Mouse (Mus musculus) CH12.LX (cell line): Measurements from ENCODE around the gene Gal3st4. TPM values are rescaled to one million over a fixed set of nuclear protein-coding genes. Genes with fewer than 3 reads are reported as not detected.

Experiments used
- DNase-seq: peaks from one replicate; pipeline ENCODE4 v3.0.0-alpha.2; 2013; ENCODE audit errors: extremely low read depth
- H3K27ac ChIP-seq: 2 replicates; pipeline ENCODE4 v1.5.1; 2012; ENCODE audit warnings: low read depth, mild to moderate bottlenecking, control low read depth, moderate library complexity; ENCODE audit not compliant: insufficient read depth
- H3K27me3 ChIP-seq: replicated peaks from 2 replicates; pipeline ENCODE3; 2012; ENCODE audit warnings: inconsistent platforms
- H3K36me3 ChIP-seq, 2 experiments: replicated peaks in 1 of 2; 2 replicates each; pipeline versions ENCODE3 to v1.6.1; 2012; ENCODE audit warnings: inconsistent platforms in 1 of 2, low read length in 1 of 2, mild to moderate bottlenecking in 1 of 2, mixed read lengths in 1 of 2, moderate library complexity in 1 of 2; ENCODE audit not compliant: control insufficient read depth in 1 of 2, insufficient read depth in 1 of 2
- H3K4me1 ChIP-seq, 2 experiments: 2 replicates each; pipeline ENCODE4 v1.6.1; 2012; ENCODE audit warnings: inconsistent platforms in 1 of 2, moderate library complexity in 1 of 2; ENCODE audit not compliant: insufficient read depth in 2 of 2, control insufficient read depth in 1 of 2
- H3K4me2 ChIP-seq: 2 replicates; pipeline ENCODE4 v1.6.1; 2012; ENCODE audit warnings: low read depth, mild to moderate bottlenecking, control low read depth; ENCODE audit not compliant: poor library complexity, insufficient read depth, severe bottlenecking
- H3K4me3 ChIP-seq, 3 experiments: fragments of 150-350 bp in 1 of 3; sonication (generic) in 1 of 3; replicated peaks in 1 of 3; 2 replicates each; pipeline versions ENCODE3 to v1.5.1; 2011 to 2012; ENCODE audit warnings: low read depth in 2 of 3, low read length in 2 of 3, mild to moderate bottlenecking in 2 of 3, moderate library complexity in 2 of 3, control low read depth in 1 of 3, improper control_type of control experiment in 1 of 3, inconsistent platforms in 1 of 3, mixed read lengths in 1 of 3; ENCODE audit not compliant: poor library complexity in 1 of 3
- H3K79me2 ChIP-seq: replicated peaks from 2 replicates; pipeline ENCODE4 v1.6.1; 2012; ENCODE audit warnings: mild to moderate bottlenecking, moderate library complexity; ENCODE audit not compliant: control insufficient read depth, poor library complexity, insufficient read depth, severe bottlenecking; ENCODE audit errors: extremely low read depth
- H3K9ac ChIP-seq: 2 replicates; pipeline ENCODE4 v1.6.1; 2012; ENCODE audit warnings: low read depth, mild to moderate bottlenecking, control low read depth, moderate library complexity; ENCODE audit not compliant: insufficient read depth
- H3K9me3 ChIP-seq: replicated peaks from 2 replicates; pipeline ENCODE3; 2012; ENCODE audit warnings: low read length, inconsistent platforms, mixed read lengths
- CHD1 ChIP-seq: IDR thresholded peaks from 2 replicates; pipeline ENCODE4 v1.6.1; 2012; ENCODE audit warnings: low read depth, low read length, improper control_type of control experiment, inconsistent platforms
- CHD2 ChIP-seq: IDR thresholded peaks from 2 replicates; pipeline ENCODE4 v1.6.1; 2011; ENCODE audit warnings: low read length, improper control_type of control experiment
- CTCF ChIP-seq, 2 experiments: IDR thresholded peaks in 1 of 2; conservative IDR thresholded peaks in 1 of 2; 2 replicates each; pipeline ENCODE4 v1.5.1; 2011 to 2012; ENCODE audit warnings: low read depth in 2 of 2, low read length in 2 of 2, improper control_type of control experiment in 1 of 2, inconsistent platforms in 1 of 2, mild to moderate bottlenecking in 1 of 2, moderate library complexity in 1 of 2
- E2F4 ChIP-seq: IDR thresholded peaks from 2 replicates; pipeline ENCODE4 v1.6.1; 2011; ENCODE audit warnings: low read depth, low read length, improper control_type of control experiment; ENCODE audit not compliant: insufficient replicate concordance
- ELF1 ChIP-seq: IDR thresholded peaks from 2 replicates; pipeline ENCODE4 v1.6.1; 2014; ENCODE audit warnings: low read depth, mild to moderate bottlenecking, inconsistent platforms, low read length, improper control_type of control experiment
- EP300 ChIP-seq: IDR thresholded peaks from 2 replicates; pipeline ENCODE4 v1.6.1; 2011; ENCODE audit warnings: low read length, improper control_type of control experiment
- ETS1 ChIP-seq: conservative IDR thresholded peaks from 2 replicates; pipeline ENCODE4 v1.6.1; 2012; ENCODE audit warnings: low read depth, mild to moderate bottlenecking, inconsistent platforms, low read length, improper control_type of control experiment, moderate library complexity
- GABPA ChIP-seq: IDR thresholded peaks from 2 replicates; pipeline ENCODE4 v1.6.1; 2012; ENCODE audit warnings: low read depth, low read length, improper control_type of control experiment, inconsistent platforms; ENCODE audit not compliant: insufficient replicate concordance
- JUN ChIP-seq: IDR thresholded peaks from 2 replicates; pipeline ENCODE4 v1.6.1; 2011; ENCODE audit warnings: low read depth, mild to moderate bottlenecking, low read length, improper control_type of control experiment, moderate library complexity; ENCODE audit not compliant: insufficient read depth
- JUND ChIP-seq: conservative IDR thresholded peaks from 2 replicates; pipeline ENCODE4 v1.6.1; 2011; ENCODE audit warnings: low read depth, low read length, improper control_type of control experiment
- MAFK ChIP-seq: IDR thresholded peaks from 2 replicates; pipeline ENCODE4 v1.6.1; 2011; ENCODE audit warnings: low read length, improper control_type of control experiment; ENCODE audit not compliant: insufficient replicate concordance
- MAX ChIP-seq: IDR thresholded peaks from 2 replicates; pipeline ENCODE4 v1.6.1; 2011; ENCODE audit warnings: low read length, improper control_type of control experiment
- MAZ ChIP-seq: IDR thresholded peaks from 2 replicates; pipeline ENCODE4 v1.6.1; 2012; ENCODE audit warnings: low read depth, mild to moderate bottlenecking, inconsistent platforms, low read length, improper control_type of control experiment, moderate library complexity
- MEF2A ChIP-seq: IDR thresholded peaks from 2 replicates; pipeline ENCODE4 v1.6.1; 2014; ENCODE audit warnings: low read depth, mild to moderate bottlenecking, inconsistent platforms, low read length, improper control_type of control experiment, borderline replicate concordance
- MYC ChIP-seq: IDR thresholded peaks from 2 replicates; pipeline ENCODE4 v1.6.1; 2011; ENCODE audit warnings: low read depth, mild to moderate bottlenecking, improper control_type of control experiment, low read length
- NELFE ChIP-seq: IDR thresholded peaks from 2 replicates; pipeline ENCODE4 v1.6.1; 2011; ENCODE audit warnings: low read depth, low read length, improper control_type of control experiment
- NRF1 ChIP-seq: IDR thresholded peaks from 2 replicates; pipeline ENCODE4 v1.6.1; 2014; ENCODE audit warnings: low read depth, mild to moderate bottlenecking, inconsistent platforms, low read length, improper control_type of control experiment, moderate library complexity
- PAX5 ChIP-seq: IDR thresholded peaks from 2 replicates; pipeline ENCODE4 v1.6.1; 2012; ENCODE audit warnings: low read length, inconsistent platforms, mixed read lengths
- POLR2AphosphoS2 ChIP-seq: IDR thresholded peaks from 2 replicates; pipeline ENCODE4 v1.6.1; 2011; ENCODE audit warnings: low read depth, low read length, improper control_type of control experiment
- RAD21 ChIP-seq: IDR thresholded peaks from 2 replicates; pipeline ENCODE4 v1.6.1; 2011; ENCODE audit warnings: low read depth, mild to moderate bottlenecking, low read length, improper control_type of control experiment, moderate library complexity
- RCOR1 ChIP-seq: conservative IDR thresholded peaks from 2 replicates; pipeline ENCODE4 v1.6.1; 2012; ENCODE audit warnings: low read depth, mild to moderate bottlenecking, inconsistent platforms, low read length, improper control_type of control experiment
- TCF12 ChIP-seq: IDR thresholded peaks from 2 replicates; pipeline ENCODE4 v1.6.1; 2014; ENCODE audit warnings: low read depth, mild to moderate bottlenecking, inconsistent platforms, low read length, improper control_type of control experiment
- UBTF ChIP-seq: IDR thresholded peaks from 2 replicates; pipeline ENCODE4 v1.6.1; 2012; ENCODE audit warnings: low read depth, mild to moderate bottlenecking, inconsistent platforms, low read length, improper control_type of control experiment, moderate library complexity
- USF1 ChIP-seq: IDR thresholded peaks from 2 replicates; pipeline ENCODE4 v1.6.1; 2014; ENCODE audit warnings: low read depth, mild to moderate bottlenecking, inconsistent platforms, low read length, improper control_type of control experiment
- USF2 ChIP-seq: conservative IDR thresholded peaks from 2 replicates; pipeline ENCODE4 v1.6.1; 2011; ENCODE audit warnings: low read depth, low read length, improper control_type of control experiment
- ZKSCAN1 ChIP-seq: IDR thresholded peaks from 2 replicates; pipeline ENCODE4 v1.6.1; 2012; ENCODE audit warnings: low read depth, inconsistent platforms, low read length, improper control_type of control experiment, borderline replicate concordance
- ZMIZ1 ChIP-seq: IDR thresholded peaks from 2 replicates; pipeline ENCODE4 v1.6.1; 2012; ENCODE audit warnings: low read depth, mild to moderate bottlenecking, inconsistent platforms, low read length, improper control_type of control experiment
- ZNF384 ChIP-seq: IDR thresholded peaks from 2 replicates; pipeline ENCODE4 v1.6.1; 2012; ENCODE audit warnings: low read depth, low read length, improper control_type of control experiment, inconsistent platforms
- dilution Hi-C: fragments of 300-500 bp; cut with MboI; formaldehyde crosslinking; loops from 2 replicates; pipeline ENCODE4 v1.14.3; 2020; ENCODE audit warnings: low sequenced_read_pairs; ENCODE audit not compliant: extremely low pct_unique_long_range_greater_than_20kb, extremely low pct_ligation_motif_present
- in situ Hi-C: fragments of 300-500 bp; cut with MboI; formaldehyde crosslinking; loops from 3 replicates; pipeline ENCODE4 v1.14.3; 2019; ENCODE audit warnings: low sequenced_read_pairs, low pct_ligation_motif_present, low pct_unique_long_range_greater_than_20kb, mixed read lengths
- polyA plus RNA-seq: library from polyadenylated mRNA; unstranded; fragments of >175 nt; gene quantifications from 2 replicates; pipeline ENCODE4 v1.2.1, GENCODE M21; 2012; ENCODE audit warnings: low read depth; ENCODE audit not compliant: insufficient read length
- total RNA-seq, 2 experiments: library from RNA; depleted of rRNA; stranded (reverse); fragments of 300-350 nt in 1 of 2; fragments of >200 nt in 1 of 2; gene quantifications; 2 replicates each; pipeline ENCODE4 v1.2.3; 2012 to 2014

The Gal3st4 gene
- total and polyA plus RNA-seq, 3 experiments, result 0.21 TPM; not detected in 2

DNA sequence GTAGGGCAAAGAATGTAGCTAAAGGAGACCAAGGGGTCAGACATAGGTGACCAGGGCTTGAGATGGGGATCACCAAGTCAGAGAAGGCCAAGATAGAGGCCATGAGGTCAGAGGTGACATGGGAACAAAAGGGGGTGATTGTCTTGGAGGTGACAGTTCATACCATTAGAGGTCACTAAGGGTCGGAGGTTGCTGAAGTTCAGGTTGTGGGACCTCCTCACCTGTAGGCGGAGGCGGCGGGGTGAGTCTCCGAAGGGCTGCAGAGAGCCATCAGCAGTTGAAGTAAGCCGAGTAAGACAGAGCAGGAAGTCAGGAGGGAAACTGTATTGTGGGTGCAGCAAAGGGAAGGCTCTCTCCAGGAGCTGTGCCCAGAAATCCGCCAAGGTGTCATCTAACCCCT lies 5.4 kb upstream of the Gal3st4 start:
- dilution Hi-C loops, result no loop called here
- no peak overlapping the region for H3K4me2 ChIP-seq
- H3K27ac ChIP-seq, result no peak overlapping the region

DNA sequence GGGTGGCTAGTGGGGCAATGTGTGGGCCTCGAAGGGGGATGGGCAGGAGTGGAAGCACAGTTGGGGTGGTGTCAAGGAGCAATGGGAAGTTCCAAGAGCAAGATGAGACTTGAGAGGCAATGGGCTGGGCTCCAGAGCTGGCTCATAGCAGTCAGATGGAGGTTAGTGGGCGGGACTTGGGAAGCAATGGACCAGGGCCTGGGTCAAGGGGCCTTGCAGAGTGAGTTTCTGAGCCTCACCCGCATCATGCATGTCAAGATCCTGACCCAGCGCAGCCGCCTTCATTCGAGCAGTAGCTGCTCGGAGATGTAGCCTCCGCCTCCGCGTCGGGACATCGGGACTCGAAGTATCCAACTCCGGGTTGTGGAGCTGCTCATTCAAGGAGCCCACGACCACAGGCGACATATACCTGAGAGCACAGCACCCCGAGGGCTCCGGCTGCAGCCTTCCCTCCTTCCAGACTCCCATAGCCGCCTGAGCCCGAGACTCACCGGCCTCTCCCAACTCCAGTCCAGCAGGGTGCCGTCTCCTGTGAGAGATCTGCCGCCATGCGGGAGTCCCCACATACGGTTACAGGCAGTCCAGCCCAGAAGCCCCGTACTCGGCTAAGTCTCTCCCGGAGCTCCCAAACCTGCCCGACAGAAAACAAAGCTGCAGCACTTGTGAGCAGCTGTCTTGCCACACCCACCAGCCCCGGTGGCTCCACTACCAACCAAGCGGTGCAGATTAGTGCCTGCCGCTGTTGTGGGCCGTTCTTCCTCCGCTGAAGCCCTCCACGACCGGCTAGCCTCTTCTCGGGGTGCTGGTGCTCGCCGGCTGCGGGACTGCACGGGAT lies 2.8 kb upstream of the Gal3st4 start:
- no peak for TF ChIP-seq TCF12
- TF ChIP-seq MAX, result no peak
- TF ChIP-seq RAD21, result no peak
- no peak for TF ChIP-seq PAX5
- TF ChIP-seq E2F4, result no peak
- TF ChIP-seq NRF1, result no peak
- TF ChIP-seq MEF2A, result no peak
- TF ChIP-seq RCOR1, result no peak
- no peak for TF ChIP-seq MAZ
- no peak for TF ChIP-seq ETS1
- TF ChIP-seq USF2, result no peak
- TF ChIP-seq MAFK, result no peak
- no peak for TF ChIP-seq EP300
- TF ChIP-seq NELFE, result no peak
- TF ChIP-seq ZKSCAN1, result no peak
- TF ChIP-seq, all 38 proteins: peak for 0
- dilution Hi-C loops, result no loop called here
- Histone ChIP-seq H3K79me2 (no peaks in the 10 kb centered on the region), H3K27ac (no peak overlapping the region), H3K36me3 (no peaks in the 10 kb centered on the region), H3K4me3 (no peak overlapping the region), H3K9me3 (peaks cover 6% of the 10 kb centered on the region), H3K9ac (no peak overlapping the region), H3K27me3 (peaks cover 36% of the 10 kb centered on the region), H3K4me1 (peaks cover 0 to 5% of the 10 kb centered on the region in 2 experiments; a peak in 2 of 4 replicates), H3K4me2 (no peak overlapping the region)
- in situ Hi-C loops, result no loop called here
- DNase-seq, result no peak

More for the DNA sequence above, 5.4 kb upstream of the Gal3st4 start:
- no peak for DNase-seq
- peaks cover 0 to 5% of the 10 kb centered on the region in 2 experiments; a peak in 2 of 4 replicates for H3K4me1 ChIP-seq
- no peaks in the 10 kb centered on the region for H3K79me2 ChIP-seq
- peaks cover 6% of the 10 kb centered on the region for H3K9me3 ChIP-seq
- H3K36me3 ChIP-seq, result no peaks in the 10 kb centered on the region
- TF ChIP-seq ELF1, result no peak
- TF ChIP-seq POLR2AphosphoS2, result no peak
- TF ChIP-seq MAZ, result no peak
- TF ChIP-seq ZKSCAN1, result no peak
- TF ChIP-seq EP300, result no peak
- TF ChIP-seq ETS1, result no peak
- no peak for TF ChIP-seq USF2
- TF ChIP-seq CTCF (conservative IDR thresholded peaks at IDR 0.05 in 1 of 2, IDR thresholded peaks at IDR 0.05 in 1 of 2; ENCODE audit: low read depth in 2 of 2, low read length in 2 of 2), result no peak
- no peak for TF ChIP-seq MYC
- no peak for TF ChIP-seq UBTF
- TF ChIP-seq USF1, result no peak
- TF ChIP-seq JUND, result no peak
- TF ChIP-seq ZNF384, result no peak
- no peak for TF ChIP-seq CHD1
- no peak for TF ChIP-seq ZMIZ1
- TF ChIP-seq NRF1, result no peak
- no peak for TF ChIP-seq JUN
- no peak for TF ChIP-seq CHD2
- no peak for TF ChIP-seq GABPA
- H3K4me3 ChIP-seq, result no peak overlapping the region
- in situ Hi-C loops, result no loop called here
- H3K9ac ChIP-seq, result no peak overlapping the region
- H3K27me3 ChIP-seq, result peaks cover 15% of the 10 kb centered on the region
